Mouse (Mus musculus) inflammation-experienced regulatory T-cells, adult 6 months (primary cell): ENCODE results near the gene Zcchc3. TPM values are rescaled to one million over a fixed set of nuclear protein-coding genes. Genes with fewer than 3 reads are reported as not detected.

Experiments
- ATAC-seq: one replicate; pipeline ENCODE4 v1.8.0; 2017
- polyA plus RNA-seq, 3 experiments: library from polyadenylated mRNA; unstranded; fragments of 100-300 nt; shearing (Covaris generic); gene quantifications; one replicate each; pipeline ENCODE4 v1.2.1; 2017

Zcchc3 gene
- polyA plus RNA-seq, 3 experiments from 2014 or later = 0.34 to 0.95 (median 0.93) TPM

GRCm38 (mm10) chr2:152406126-152406525, 8.7 kb downstream of the Zcchc3 start:
- ATAC-seq = peak; percentile 98

- no peak for ATAC-seq
Observed at GRCm38 (mm10) chr2:152399122-152399542, 15.7 kb downstream of the Zcchc3 start.

- ATAC-seq = peak; percentile 69
Observed at GRCm38 (mm10) chr2:152398691-152399090, 16.1 kb downstream of the Zcchc3 start.

- ATAC-seq = peak; percentile 77
Observed at GRCm38 (mm10) chr2:152397680-152398435, 17.0 kb downstream of the Zcchc3 start, which contains the start of gene Sox12. Sox12 (minus strand) TSS chr2:152398063.

GRCm38 (mm10) chr2:152397004-152397589, 17.7 kb downstream of the Zcchc3 start:
- ATAC-seq = peak; percentile 18

- no peak for ATAC-seq
Observed at GRCm38 (mm10) chr2:152396110-152397003, 18.5 kb downstream of the Zcchc3 start.

GRCm38 (mm10) chr2:152395271-152395920, 19.4 kb downstream of the Zcchc3 start:
- no peak for ATAC-seq

- no peak for ATAC-seq
Observed at GRCm38 (mm10) chr2:152393225-152394017, 21.4 kb downstream of the Zcchc3 start.

- peak; percentile 35 for ATAC-seq
Observed at GRCm38 (mm10) chr2:152392786-152393185, 22.0 kb downstream of the Zcchc3 start.

- ATAC-seq = no peak
Observed at GRCm38 (mm10) chr2:152384191-152384590, 30.6 kb downstream of the Zcchc3 start.

- no peak for ATAC-seq
Observed at GRCm38 (mm10) chr2:152376345-152376741, 38.5 kb downstream of the Zcchc3 start, which contains the start of gene Nrsn2. Nrsn2 (minus strand) TSS chr2:152376638.

- no peak for ATAC-seq
Observed at GRCm38 (mm10) chr2:152375652-152376344, 39.0 kb downstream of the Zcchc3 start.

GRCm38 (mm10) chr2:152373547-152373946, 41.3 kb downstream of the Zcchc3 start:
- ATAC-seq = no peak

- ATAC-seq = no peak
Observed at GRCm38 (mm10) chr2:152372661-152373060, 42.2 kb downstream of the Zcchc3 start.

GRCm38 (mm10) chr2:152372104-152372503, 42.7 kb downstream of the Zcchc3 start:
- peak; percentile 98 for ATAC-seq

GRCm38 (mm10) chr2:152368532-152369140, 46.2 kb downstream of the Zcchc3 start:
- ATAC-seq = peak; percentile 39

GRCm38 (mm10) chr2:152367917-152368316, 46.9 kb downstream of the Zcchc3 start:
- no peak for ATAC-seq

GRCm38 (mm10) chr2:152363245-152364147, 51.3 kb downstream of the Zcchc3 start:
- peak; percentile 73 for ATAC-seq
